Mouse (Mus musculus): ENCODE data around the gene Olfr32.
"Not testable (repeated sequence)": the region's sequence is repeated elsewhere in the genome, so short reads cannot be mapped to it uniquely, and the experiment has no call there.

The Olfr32 gene

DNA sequence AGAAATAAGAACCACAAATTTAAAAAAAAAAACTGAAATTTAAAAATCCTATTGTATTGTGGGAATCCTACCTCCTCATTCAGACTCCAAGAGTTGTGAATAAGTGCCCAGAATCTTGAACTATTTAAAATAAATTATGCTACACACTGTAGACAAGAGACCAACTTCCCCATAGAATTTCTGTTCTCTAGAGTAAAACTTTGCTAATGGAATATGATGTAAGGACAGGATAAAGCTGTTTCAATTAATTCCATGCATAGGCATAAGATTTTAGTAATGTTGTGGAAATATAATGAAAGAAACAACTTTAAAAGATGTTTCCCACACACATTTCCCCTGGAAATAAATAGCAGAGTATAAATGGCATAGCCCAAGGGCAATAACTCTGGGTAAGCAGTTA lies at the start of gene Olfr32:
Olfr32 (minus strand) TSS at position 101 of the 400 bp plus-strand sequence.
- no peak for DNase-seq (ENCODE audit: low spot score in 2 of 2)

DNA sequence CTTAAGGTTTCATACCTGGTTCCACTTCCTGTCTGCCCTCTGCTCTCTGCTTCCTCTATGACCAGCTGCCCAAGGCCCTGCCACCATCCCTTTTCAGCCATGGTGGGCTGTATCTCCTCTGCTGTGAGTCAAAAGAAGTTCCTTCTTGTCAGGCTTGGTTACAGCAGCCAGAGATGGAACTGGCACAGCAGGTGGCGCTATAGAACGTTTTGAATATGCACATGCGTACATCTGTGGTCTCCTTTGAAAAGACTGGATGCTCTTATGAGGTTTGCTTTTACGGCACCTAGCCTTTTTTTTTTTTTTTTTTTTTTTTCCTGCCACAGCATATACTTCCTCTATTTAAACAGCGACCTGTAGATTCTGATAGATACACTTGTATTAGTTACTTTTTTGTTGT lies 45.0 kb upstream of the Olfr32 start:
- DNase-seq (ENCODE audit: low spot score in 2 of 2) = not testable (repeated sequence)

DNA sequence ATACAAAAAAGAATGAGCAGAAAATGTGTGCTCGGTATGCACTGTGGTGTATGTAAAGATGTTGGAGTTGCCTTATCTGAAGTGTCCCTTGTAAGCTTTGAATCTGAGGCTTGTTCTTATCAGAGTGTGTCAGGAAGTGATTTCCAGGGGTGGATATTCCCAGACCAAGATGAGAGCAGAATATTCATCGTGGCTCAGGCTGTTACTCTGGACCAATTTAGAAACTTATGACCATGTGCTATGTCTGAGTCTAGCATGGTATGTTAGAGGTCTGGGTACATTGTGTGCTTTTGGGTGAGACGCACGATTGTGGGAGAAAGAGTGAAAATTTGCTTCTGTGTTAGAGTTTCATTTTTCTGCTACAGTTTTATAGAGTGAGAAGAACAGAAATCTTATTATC lies 44.0 kb upstream of the Olfr32 start:
- DNase-seq (ENCODE audit: low spot score in 2 of 2) = not testable (repeated sequence)

GRCm38 (mm10) chr2:90153916-90154315 lies 11.8 kb upstream of the Olfr32 start:
- DNase-seq (ENCODE audit: low spot score in 2 of 2) = no peak

- no peak for DNase-seq (ENCODE audit: low spot score in 2 of 2)
Observed at GRCm38 (mm10) chr2:90152991-90153390, 10.9 kb upstream of the Olfr32 start, which contains the start of gene Olfr1270. Olfr1270 (minus strand) TSS chr2:90153091.

GRCm38 (mm10) chr2:90121312-90121711 lies 20.8 kb downstream of the Olfr32 start, which contains the start of gene Olfr1269:
Olfr1269 (minus strand) TSS chr2:90121412.
- no peak for DNase-seq (ENCODE audit: low spot score in 2 of 2)

Data from spleen, postnatal 14 days (tissue).